Mouse (Mus musculus) frontal cortex, postnatal 36 days (tissue): ENCODE measurements around the gene Nsa2.
A peak's percentile ranks its signal among the peaks of the same experiment; 100 is the strongest.
"Not testable (repeated sequence)": the region's sequence is repeated elsewhere in the genome, so short reads cannot be mapped to it uniquely, and the experiment has no call there.

Experiments used
- DNase-seq, 2 experiments: peaks; one replicate each; pipeline ENCODE4 v3.0.0; 2022; ENCODE audit warnings: low spot score in 2 of 2

Nsa2 gene

GRCm38 (mm10) chr13:97137466-97138400 is at the start of gene Nsa2, which contains the start of gene Gfm2:
Nsa2 (minus strand) TSS chr13:97137937.
Gfm2 (plus strand) TSS chr13:97137937.
- DNase-seq: peak; percentile 92 to 95

- DNase-seq: no peak
Observed at GRCm38 (mm10) chr13:97186346-97186745, 48.6 kb upstream of the Nsa2 start.

GRCm38 (mm10) chr13:97184656-97185055 is 46.9 kb upstream of the Nsa2 start:
- DNase-seq: no peak

- no peak for DNase-seq
Observed at GRCm38 (mm10) chr13:97184168-97184567, 46.4 kb upstream of the Nsa2 start.

GRCm38 (mm10) chr13:97182821-97183220 is 45.1 kb upstream of the Nsa2 start:
- DNase-seq: no peak

GRCm38 (mm10) chr13:97180113-97180828 is 42.5 kb upstream of the Nsa2 start:
- DNase-seq: no peak

- no peak for DNase-seq
Observed at GRCm38 (mm10) chr13:97178943-97179342, 41.2 kb upstream of the Nsa2 start.

GRCm38 (mm10) chr13:97176731-97177130 is 39.0 kb upstream of the Nsa2 start:
- no peak for DNase-seq

- DNase-seq: no peak
Observed at GRCm38 (mm10) chr13:97175520-97176264, 38.0 kb upstream of the Nsa2 start.

- DNase-seq: no peak
Observed at GRCm38 (mm10) chr13:97145834-97146233, 8.1 kb upstream of the Nsa2 start.

GRCm38 (mm10) chr13:97142321-97142720 is 4.6 kb upstream of the Nsa2 start:
- DNase-seq: no peak

- not testable (repeated sequence) for DNase-seq
Observed at GRCm38 (mm10) chr13:97138404-97138931, 731 bp upstream of the Nsa2 start.

GRCm38 (mm10) chr13:97130413-97130812 is 7.3 kb downstream of the Nsa2 start:
- not testable (repeated sequence) for DNase-seq

GRCm38 (mm10) chr13:97129654-97130053 is 8.1 kb downstream of the Nsa2 start:
- not testable (repeated sequence) for DNase-seq

- no peak for DNase-seq
Observed at GRCm38 (mm10) chr13:97121341-97121740, 16.4 kb downstream of the Nsa2 start.

GRCm38 (mm10) chr13:97109046-97109445 is 28.7 kb downstream of the Nsa2 start:
- no peak for DNase-seq

GRCm38 (mm10) chr13:97107721-97108120 is 30.0 kb downstream of the Nsa2 start:
- not testable (repeated sequence) for DNase-seq

GRCm38 (mm10) chr13:97104996-97105395 is 32.7 kb downstream of the Nsa2 start:
- DNase-seq: no peak

GRCm38 (mm10) chr13:97099187-97099852 is 38.4 kb downstream of the Nsa2 start, which contains the start of gene Gm6169:
Gm6169 (minus strand) TSS chr13:97099237.
- peak; percentile 42 to 78 for DNase-seq

- DNase-seq: no peak
Observed at GRCm38 (mm10) chr13:97095726-97096125, 42.0 kb downstream of the Nsa2 start.

- DNase-seq: no peak
Observed at GRCm38 (mm10) chr13:97088183-97088582, 49.6 kb downstream of the Nsa2 start.
